Mouse (Mus musculus) megakaryocyte, embryonic 14.5 days (primary cell): ENCODE results near the gene Ntm. TPM values are rescaled to one million over a fixed set of nuclear protein-coding genes. Genes with fewer than 3 reads are reported as not detected.

Experiments used
- H3K27me3 ChIP-seq: replicated peaks from 2 replicates; pipeline ENCODE3; 2012; ENCODE audit warnings: inconsistent platforms
- H3K36me3 ChIP-seq: replicated peaks from 2 replicates; pipeline ENCODE3; 2012; ENCODE audit warnings: low read length, inconsistent platforms, mixed read lengths
- H3K4me1 ChIP-seq: 2 replicates; pipeline ENCODE4 v1.6.1; 2012; ENCODE audit warnings: inconsistent platforms
- H3K4me3 ChIP-seq: replicated peaks from 2 replicates; pipeline ENCODE3; 2012; ENCODE audit warnings: moderate library complexity, mild to moderate bottlenecking, inconsistent platforms
- H3K9me3 ChIP-seq: 2 replicates; pipeline ENCODE4 v1.6.1; 2012; ENCODE audit warnings: inconsistent platforms
- FLI1 ChIP-seq: IDR thresholded peaks from 2 replicates; pipeline ENCODE4 v1.6.1; 2012; ENCODE audit warnings: low read length, inconsistent platforms, mixed read lengths
- GATA1 ChIP-seq: IDR thresholded peaks from 3 replicates; pipeline ENCODE4 v1.6.1; 2012; ENCODE audit warnings: mixed read lengths, low read length, inconsistent platforms, borderline replicate concordance
- polyA plus RNA-seq: library from polyadenylated mRNA; stranded (reverse); fragments of >175 nt; gene quantifications from 2 replicates; pipeline ENCODE4 v1.2.3, GENCODE M21; 2012; ENCODE audit warnings: low replicate concordance; ENCODE audit not compliant: insufficient read depth

Gene Ntm
- polyA plus RNA-seq, 1 experiment: not detected

DNA sequence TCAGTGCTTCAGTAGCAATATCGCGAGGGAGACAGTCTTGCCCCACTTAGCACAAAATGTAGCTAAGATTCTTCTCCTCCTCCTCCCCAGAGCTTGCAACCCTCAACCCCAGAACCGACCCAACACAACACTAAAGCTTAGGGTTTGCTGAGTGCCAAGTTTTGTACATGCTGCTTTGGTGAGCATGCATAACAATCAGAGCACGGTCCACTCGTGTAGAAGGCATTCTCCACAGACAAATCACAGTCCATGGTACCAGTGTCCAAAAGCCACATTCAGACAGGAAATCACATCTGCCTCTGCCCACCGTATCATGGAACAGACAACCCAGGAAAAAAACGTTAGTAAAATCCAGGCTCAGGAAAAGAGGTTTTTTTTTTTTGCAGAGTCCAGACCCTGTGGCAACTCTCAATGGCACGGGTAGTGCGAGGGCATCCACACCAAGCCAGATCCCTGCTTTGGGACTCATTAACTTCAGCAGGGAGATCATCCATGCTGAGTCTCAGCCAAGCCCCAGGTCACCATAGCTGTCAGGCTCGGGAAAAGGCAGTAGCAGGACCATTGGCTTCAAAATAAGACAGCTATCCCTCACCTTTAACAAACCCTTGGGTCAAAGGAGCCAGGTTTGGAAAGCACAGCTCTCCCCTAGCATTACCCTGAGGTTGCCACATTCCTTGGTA lies 552.1 kb downstream of the Ntm start:
- Histone ChIP-seq H3K9me3 (no peaks in the 10 kb centered on the region), H3K4me1 (no peaks in the 10 kb centered on the region), H3K27me3 (peaks cover 32% of the 10 kb centered on the region), H3K4me3 (no peak overlapping the region), H3K36me3 (no peaks in the 10 kb centered on the region)
- TF ChIP-seq FLI1: no peak
- no peak for TF ChIP-seq GATA1

DNA sequence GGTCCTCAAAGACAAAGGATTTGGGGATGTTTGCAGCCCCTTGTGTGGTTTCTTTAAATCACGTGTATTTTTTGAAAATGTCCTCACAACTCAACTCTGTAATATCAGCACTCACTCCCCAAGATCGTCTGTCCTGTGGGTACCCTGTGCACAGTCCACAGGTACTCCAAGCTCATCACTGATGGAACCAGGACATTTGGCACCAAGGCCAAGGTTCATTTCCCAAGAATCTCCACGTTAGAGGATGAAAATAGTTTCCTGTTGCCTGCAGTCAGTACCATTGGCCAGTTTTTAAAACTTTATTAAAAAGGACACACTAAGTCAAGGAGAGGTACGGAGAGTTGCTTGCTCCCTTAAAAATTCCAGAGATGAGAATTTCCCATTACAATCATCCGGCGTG lies 552.7 kb downstream of the Ntm start:
- H3K4me1 ChIP-seq: no peaks in the 10 kb centered on the region
- no peak overlapping the region for H3K4me3 ChIP-seq
- TF ChIP-seq FLI1 (no peak), GATA1 (no peak)
- no peaks in the 10 kb centered on the region for H3K9me3 ChIP-seq
- H3K36me3 ChIP-seq: no peaks in the 10 kb centered on the region
- peaks cover 32% of the 10 kb centered on the region for H3K27me3 ChIP-seq

DNA sequence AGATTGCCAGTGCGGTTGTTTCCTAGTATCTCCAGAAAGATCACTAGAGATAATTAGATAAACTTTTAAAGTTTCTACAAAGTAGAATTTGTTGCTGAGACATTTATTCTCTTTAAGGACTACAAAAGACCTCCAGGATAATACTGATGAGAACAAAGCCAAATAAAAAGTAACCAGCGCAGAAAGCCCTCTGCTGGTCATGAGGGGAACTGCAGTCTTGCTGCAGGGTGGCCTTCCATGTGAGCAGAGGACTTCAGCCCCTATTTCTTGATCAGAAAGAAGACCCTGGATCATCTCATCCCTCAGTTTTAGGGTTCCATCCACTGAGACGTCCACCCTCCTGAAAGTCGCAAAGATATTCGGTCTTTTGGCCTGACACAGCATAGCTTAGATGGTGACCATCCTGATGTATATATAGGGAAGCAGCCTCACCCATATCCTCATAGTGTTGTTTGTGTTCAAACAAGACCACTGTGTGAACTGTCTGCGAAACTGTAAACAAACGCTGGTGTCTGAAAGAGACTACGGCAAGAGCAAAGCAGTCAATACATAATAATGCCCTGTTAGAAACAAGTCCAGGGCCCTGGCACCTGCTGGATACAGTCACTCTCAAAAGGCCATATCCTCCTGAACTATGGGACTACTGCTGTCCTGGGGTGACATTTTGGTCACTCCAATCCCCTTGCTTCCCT lies 553.6 kb downstream of the Ntm start:
- Histone ChIP-seq H3K4me1 (no peaks in the 10 kb centered on the region), H3K27me3 (peaks cover 32% of the 10 kb centered on the region), H3K9me3 (no peaks in the 10 kb centered on the region), H3K36me3 (no peaks in the 10 kb centered on the region), H3K4me3 (no peak overlapping the region)
- TF ChIP-seq GATA1 (no peak), FLI1 (no peak)

DNA sequence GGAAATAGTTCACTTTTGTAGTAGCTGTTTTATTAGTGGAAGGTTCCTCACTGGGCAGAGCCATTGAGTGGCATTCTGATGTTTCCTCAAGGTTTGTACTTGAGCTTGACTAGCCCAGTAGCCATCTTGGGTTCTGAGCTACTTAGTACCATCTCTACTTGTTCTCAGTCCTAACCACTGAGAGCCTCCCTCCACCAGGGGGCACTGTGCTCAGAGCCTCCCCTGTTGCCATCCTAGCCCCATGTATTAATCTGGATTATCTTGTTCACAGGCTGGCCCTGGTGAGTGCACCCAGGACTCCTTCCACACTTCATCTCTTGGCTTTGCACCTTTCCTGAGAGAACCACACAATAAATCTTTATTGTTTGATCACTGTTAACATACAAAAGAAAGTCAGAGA lies 555.0 kb downstream of the Ntm start:
- Histone ChIP-seq H3K4me3 (no peak overlapping the region), H3K4me1 (no peaks in the 10 kb centered on the region), H3K9me3 (no peaks in the 10 kb centered on the region), H3K36me3 (no peaks in the 10 kb centered on the region), H3K27me3 (peaks cover 24% of the 10 kb centered on the region)
- TF ChIP-seq FLI1 (no peak), GATA1 (no peak)

DNA sequence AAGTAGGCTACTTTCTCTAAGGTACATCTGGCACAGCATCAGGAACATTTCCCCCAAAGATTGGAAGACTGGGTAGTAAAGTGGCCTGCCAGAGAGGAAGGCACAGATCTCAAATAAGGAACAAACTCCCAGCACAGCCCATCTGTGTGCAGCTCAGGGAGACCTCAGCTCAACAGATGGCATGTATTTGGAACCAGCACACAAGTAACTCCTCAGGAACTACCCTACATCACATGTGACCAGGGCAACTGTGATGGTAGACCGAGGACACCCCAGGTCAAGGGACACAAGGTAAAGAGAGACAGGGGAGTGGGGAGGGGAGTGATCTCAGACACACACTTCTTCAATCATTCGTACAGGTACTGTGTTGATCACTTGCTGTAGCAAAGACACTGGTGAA lies 556.0 kb downstream of the Ntm start:
- H3K36me3 ChIP-seq: no peaks in the 10 kb centered on the region
- H3K27me3 ChIP-seq: peaks cover 14% of the 10 kb centered on the region
- H3K4me1 ChIP-seq: no peaks in the 10 kb centered on the region
- TF ChIP-seq GATA1 (no peak), FLI1 (no peak)
- no peaks in the 10 kb centered on the region for H3K9me3 ChIP-seq
- no peak overlapping the region for H3K4me3 ChIP-seq

DNA sequence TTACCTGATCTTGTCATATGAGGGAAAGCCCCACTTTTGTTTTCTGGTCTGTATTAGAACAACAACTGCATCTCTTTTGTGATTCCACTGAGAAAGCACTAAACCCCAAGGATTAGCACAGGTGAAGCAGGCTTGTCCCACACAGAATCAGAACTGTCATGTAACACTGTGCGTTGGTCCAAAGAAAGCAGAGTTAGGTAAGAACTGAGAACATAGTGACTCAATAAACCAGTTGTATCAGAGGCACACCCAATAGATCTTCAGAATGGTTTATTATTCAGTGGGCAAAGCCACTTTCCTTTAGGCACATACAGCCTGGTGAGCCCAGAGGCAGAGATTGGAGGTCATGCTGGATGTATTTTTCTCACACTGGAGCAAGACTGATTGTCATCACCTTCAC lies 556.9 kb downstream of the Ntm start:
- H3K4me1 ChIP-seq: no peaks in the 10 kb centered on the region
- peaks cover 6% of the 10 kb centered on the region for H3K27me3 ChIP-seq
- no peak overlapping the region for H3K4me3 ChIP-seq
- no peaks in the 10 kb centered on the region for H3K36me3 ChIP-seq
- no peaks in the 10 kb centered on the region for H3K9me3 ChIP-seq
- TF ChIP-seq GATA1 (no peak), FLI1 (no peak)

DNA sequence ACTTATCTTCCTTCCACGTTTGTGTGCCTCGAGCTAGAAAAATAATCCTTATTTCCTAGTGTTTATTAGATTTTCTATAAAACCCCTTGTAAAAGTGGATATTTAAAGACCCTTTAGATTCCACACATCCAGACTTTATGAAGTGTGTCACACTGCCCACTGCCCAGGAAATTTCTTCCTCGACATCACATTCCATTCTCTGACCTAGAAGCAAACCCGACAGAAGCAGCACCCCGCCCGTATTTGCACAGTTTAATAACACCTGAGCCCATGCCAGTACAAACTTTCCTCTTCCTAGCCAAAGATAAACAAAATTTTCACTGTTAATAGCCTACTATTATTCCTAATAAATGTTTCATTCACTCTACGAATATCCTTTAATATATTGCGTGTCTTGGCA lies 562.8 kb downstream of the Ntm start:
- no peaks in the 10 kb centered on the region for H3K4me1 ChIP-seq
- no peaks in the 10 kb centered on the region for H3K9me3 ChIP-seq
- H3K27me3 ChIP-seq: no peaks in the 10 kb centered on the region
- TF ChIP-seq FLI1 (no peak), GATA1 (no peak)
- H3K4me3 ChIP-seq: no peak overlapping the region
- H3K36me3 ChIP-seq: no peaks in the 10 kb centered on the region

DNA sequence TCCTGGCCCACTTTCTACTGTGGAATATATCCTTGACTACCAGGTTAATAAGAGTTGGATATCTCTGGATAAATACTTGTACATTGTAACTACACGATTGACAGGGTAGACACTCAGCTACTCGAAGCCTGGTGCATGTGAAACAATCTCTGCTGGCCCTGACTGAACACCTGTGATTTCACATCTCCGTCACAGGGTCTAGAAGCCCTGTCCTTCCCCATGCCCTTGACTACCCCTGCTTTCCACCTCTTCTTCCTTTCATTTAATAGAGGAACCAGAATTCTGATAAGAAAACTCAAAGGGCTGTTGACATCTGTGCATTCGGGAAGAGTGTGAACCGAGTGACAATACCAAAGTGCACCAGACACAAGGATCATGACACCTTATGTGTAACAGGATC lies 566.8 kb downstream of the Ntm start:
- H3K27me3 ChIP-seq: no peaks in the 10 kb centered on the region
- no peak for TF ChIP-seq FLI1
- TF ChIP-seq GATA1: no peak

DNA sequence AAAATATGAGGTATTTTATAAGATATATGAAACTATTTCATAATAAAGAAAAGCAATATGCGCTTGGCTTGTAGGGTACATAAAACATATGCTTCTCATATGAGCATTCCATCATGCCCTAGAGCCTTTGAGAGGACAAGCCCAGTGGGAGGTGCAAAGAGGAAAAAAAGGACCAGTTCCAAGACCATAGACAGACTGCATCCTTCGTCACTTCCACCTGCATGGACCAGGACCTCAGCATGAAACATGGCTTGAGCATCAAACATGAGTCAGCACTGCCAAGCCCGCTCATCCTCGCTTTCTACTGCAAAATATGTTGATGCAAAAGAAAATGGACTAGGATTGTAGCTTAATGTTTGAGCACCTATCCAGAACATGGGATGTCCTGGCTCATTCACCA lies 569.8 kb downstream of the Ntm start:
- TF ChIP-seq FLI1 (no peak), GATA1 (no peak)
- Histone ChIP-seq H3K27me3 (no peaks in the 10 kb centered on the region), H3K9me3 (no peaks in the 10 kb centered on the region), H3K4me1 (no peaks in the 10 kb centered on the region), H3K36me3 (no peaks in the 10 kb centered on the region), H3K4me3 (no peak overlapping the region)

More for the DNA sequence above, 566.8 kb downstream of the Ntm start:
- Histone ChIP-seq H3K36me3 (no peaks in the 10 kb centered on the region), H3K4me3 (no peak overlapping the region), H3K9me3 (no peaks in the 10 kb centered on the region), H3K4me1 (no peaks in the 10 kb centered on the region)

DNA sequence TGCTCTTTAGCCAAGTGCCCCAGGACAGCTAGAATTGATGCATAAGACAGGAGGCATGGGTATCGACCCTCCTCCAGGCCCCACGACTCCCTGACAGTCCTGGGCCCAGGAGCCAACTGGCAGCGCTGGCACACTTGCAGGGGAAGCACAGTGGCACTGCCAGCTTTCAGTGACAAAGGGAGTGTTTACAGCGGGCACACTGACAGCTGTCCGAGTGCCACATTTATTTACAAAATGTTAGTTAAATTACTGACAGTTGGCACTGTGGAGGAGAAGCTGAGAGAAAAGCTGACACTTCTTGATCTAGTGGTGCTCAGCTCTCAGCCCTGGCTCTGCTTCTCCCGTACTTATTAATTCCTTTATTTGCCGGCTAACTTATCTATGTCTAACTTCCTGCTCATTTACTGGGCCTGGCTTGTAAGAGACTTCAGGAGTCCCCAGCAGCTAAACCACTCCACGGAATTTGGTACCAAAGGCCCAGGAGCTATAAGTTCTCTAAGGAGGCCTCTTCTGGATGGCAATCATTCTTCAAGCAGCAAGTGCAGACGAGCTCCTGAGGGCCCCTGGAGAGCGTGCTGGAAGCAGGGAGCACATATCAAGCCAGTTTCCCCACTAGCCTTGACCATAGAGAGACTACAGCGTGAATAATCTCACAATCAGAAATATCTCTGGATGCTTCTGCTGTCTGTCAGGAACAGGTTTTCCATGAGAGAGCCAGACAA lies 572.0 kb downstream of the Ntm start:
- Histone ChIP-seq H3K4me3 (no peak overlapping the region), H3K9me3 (no peaks in the 10 kb centered on the region)
- TF ChIP-seq FLI1: no peak
- no peak for TF ChIP-seq GATA1

More for the DNA sequence above, 572.0 kb downstream of the Ntm start:
- Histone ChIP-seq H3K27me3 (no peaks in the 10 kb centered on the region), H3K4me1 (no peaks in the 10 kb centered on the region), H3K36me3 (no peaks in the 10 kb centered on the region)
